ENCODE assay signal across 8 mouse cellular contexts in genomic region chr7:127747559-127748234, GRCm38 (mm10). TPM values are rescaled to one million over a fixed set of nuclear protein-coding genes. Genes with fewer than 3 reads are reported as not detected.
DNase-seq lines count a peak whose midpoint lies in the region; ATAC-seq and TF ChIP-seq lines count a peak whose summit lies in the region.

No protein-coding gene starts in this region.

- H3K27ac ChIP-seq in kidney, embryonic 14.5 days (ENCODE audit: low read depth, low read length): peak overlapping the region; percentile 97
- peak overlapping the region; percentile 95 for H3K27ac ChIP-seq in embryonic facial prominence, embryonic 11.5 days (replicated peaks; ENCODE audit: low read depth, low read length)
- H3K27ac ChIP-seq in hindbrain, embryonic 16.5 days (ENCODE audit: low read depth, low read length): peak overlapping the region; percentile 27; the same call in 1 of the 2 replicates
- peak overlapping the region; percentile 82 for H3K27ac ChIP-seq in midbrain, postnatal 0 days (ENCODE audit: low read depth, low read length)

- peaks cover 48% of the 10 kb centered on the region for H3K36me3 ChIP-seq in kidney, embryonic 14.5 days (ENCODE audit: control insufficient read depth, insufficient read depth, low read length)
- peaks cover 23% of the 10 kb centered on the region for H3K36me3 ChIP-seq in embryonic facial prominence, embryonic 11.5 days (replicated peaks; ENCODE audit: control insufficient read depth, insufficient read depth, low read depth, low read length)
- H3K36me3 ChIP-seq in hindbrain, embryonic 16.5 days (ENCODE audit: control insufficient read depth, insufficient read depth, low read length): peaks cover 31% of the 10 kb centered on the region
- peaks cover 33% of the 10 kb centered on the region for H3K36me3 ChIP-seq in midbrain, postnatal 0 days (ENCODE audit: insufficient read depth, low read length)

- H3K4me1 ChIP-seq in kidney, embryonic 14.5 days (ENCODE audit: control insufficient read depth, insufficient read depth, low read length): peaks cover 11% of the 10 kb centered on the region
- H3K4me1 ChIP-seq in embryonic facial prominence, embryonic 11.5 days (ENCODE audit: control insufficient read depth, insufficient read depth, low read length): no peaks in the 10 kb centered on the region
- peaks cover 16% of the 10 kb centered on the region for H3K4me1 ChIP-seq in hindbrain, embryonic 16.5 days (ENCODE audit: control insufficient read depth, insufficient read depth, low read depth, low read length)
- H3K4me1 ChIP-seq in midbrain, postnatal 0 days (ENCODE audit: insufficient read depth, low read length): no peaks in the 10 kb centered on the region

- no peak for ATAC-seq in kidney, embryonic 14.5 days (ENCODE audit: low FRiP score, low TSS enrichment)
- ATAC-seq in embryonic facial prominence, embryonic 11.5 days (replicated peaks; ENCODE audit: insufficient number of reproducible peaks, low FRiP score, low TSS enrichment, low read depth): no peak
- no peak for ATAC-seq in hindbrain, embryonic 16.5 days
- ATAC-seq in midbrain, postnatal 0 days (ENCODE audit: low FRiP score): no peak

- 26% methylated on average over 6 of the region's 6 CpGs for WGBS in kidney, embryonic 14.5 days
- 29% methylated on average over 6 of the region's 6 CpGs for WGBS in embryonic facial prominence, embryonic 11.5 days
- WGBS in hindbrain, embryonic 16.5 days: 40% methylated on average over 6 of the region's 6 CpGs
- WGBS in midbrain, postnatal 0 days: 42% methylated on average over 6 of the region's 6 CpGs

- H3K4me3 ChIP-seq in kidney, embryonic 14.5 days (ENCODE audit: low read length): peak overlapping the region; percentile 91
- peak overlapping the region; percentile 88 for H3K4me3 ChIP-seq in embryonic facial prominence, embryonic 11.5 days (ENCODE audit: low read depth, low read length)
- H3K4me3 ChIP-seq in hindbrain, embryonic 16.5 days (ENCODE audit: low read length): peak overlapping the region; percentile 90
- H3K4me3 ChIP-seq in midbrain, postnatal 0 days (ENCODE audit: low read depth, low read length): peak overlapping the region; percentile 86

- no peak for TF ChIP-seq CTCF in midbrain, postnatal 0 days (IDR thresholded peaks at IDR 0.05)

- H3K9ac ChIP-seq in kidney, embryonic 14.5 days (ENCODE audit: low read depth, low read length): peak overlapping the region; percentile 92
- peak overlapping the region; percentile 90 for H3K9ac ChIP-seq in embryonic facial prominence, embryonic 11.5 days (replicated peaks; ENCODE audit: low read length)
- peak overlapping the region; percentile 92 for H3K9ac ChIP-seq in hindbrain, embryonic 16.5 days (ENCODE audit: low read depth, low read length)
- H3K9ac ChIP-seq in midbrain, postnatal 0 days (replicated peaks; ENCODE audit: low read length, poor library complexity, severe bottlenecking): peak overlapping the region; percentile 98

- no peak for DNase-seq in kidney, postnatal 14 days
- no peak for DNase-seq in embryonic facial prominence, embryonic 11.5 days (ENCODE audit: low spot score)
- no peak for DNase-seq in midbrain, postnatal 0 days (ENCODE audit: low spot score)
- DNase-seq in frontal cortex, postnatal 25 days (ENCODE audit: low spot score in 2 of 2): no peak
- no peak for DNase-seq in layer of hippocampus, postnatal 10 days (ENCODE audit: low spot score in 2 of 2)
- no peak for DNase-seq in right cerebral cortex, adult 18-20 months

- H3K27me3 ChIP-seq in kidney, embryonic 14.5 days (ENCODE audit: control insufficient read depth, insufficient read depth, low read length): no peaks in the 10 kb centered on the region
- H3K27me3 ChIP-seq in embryonic facial prominence, embryonic 11.5 days (ENCODE audit: control insufficient read depth, insufficient read depth, low read length): no peaks in the 10 kb centered on the region
- H3K27me3 ChIP-seq in hindbrain, embryonic 16.5 days (replicated peaks; ENCODE audit: control insufficient read depth, insufficient read depth, low read length): no peaks in the 10 kb centered on the region
- no peaks in the 10 kb centered on the region for H3K27me3 ChIP-seq in midbrain, postnatal 0 days (ENCODE audit: insufficient read depth, low read length)

- no peaks in the 10 kb centered on the region for H3K9me3 ChIP-seq in kidney, embryonic 14.5 days (ENCODE audit: control insufficient read depth, low read length)
- no peaks in the 10 kb centered on the region for H3K9me3 ChIP-seq in embryonic facial prominence, embryonic 11.5 days (replicated peaks; ENCODE audit: control insufficient read depth, low read length)
- H3K9me3 ChIP-seq in hindbrain, embryonic 16.5 days (ENCODE audit: control insufficient read depth, low read length): no peaks in the 10 kb centered on the region
- no peaks in the 10 kb centered on the region for H3K9me3 ChIP-seq in midbrain, postnatal 0 days (ENCODE audit: low read length)

- peak overlapping the region; percentile 73 for H3K4me2 ChIP-seq in kidney, embryonic 14.5 days (replicated peaks; ENCODE audit: low read depth, low read length)
- peak overlapping the region; percentile 59 for H3K4me2 ChIP-seq in embryonic facial prominence, embryonic 11.5 days (ENCODE audit: low read depth, low read length)
- H3K4me2 ChIP-seq in hindbrain, embryonic 16.5 days (ENCODE audit: low read length): peak overlapping the region; percentile 72
- peak overlapping the region; percentile 83 for H3K4me2 ChIP-seq in midbrain, postnatal 0 days (ENCODE audit: low read depth, low read length, poor library complexity, severe bottlenecking)

RNA-seq across cellular contexts. Expression of gene Fbxl19, which starts 3.4 kb away (rescaled TPM):
- 6.2 and 10.0 TPM in 2 replicates for polyA plus RNA-seq in kidney, embryonic 14.5 days (2014; fragmentation: Nextera tagmentation; extraction: Ambion mirVana)
- polyA plus RNA-seq in embryonic facial prominence, embryonic 11.5 days (2014; fragmentation: Nextera tagmentation; extraction: Ambion mirVana): 9.4 and 9.5 TPM in 2 replicates
- 6.8 TPM in 2 replicates for polyA plus RNA-seq in hindbrain, embryonic 16.5 days (2015; fragmentation: Nextera tagmentation; extraction: Ambion mirVana)
- 207 and 221 TPM in 2 replicates for total RNA-seq in midbrain, postnatal 0 days (2014; rRNA removed)
- polyA plus RNA-seq in midbrain, postnatal 0 days (2015; fragmentation: Nextera tagmentation; extraction: Ambion mirVana): 5.9 and 8.3 TPM in 2 replicates
- 10 to 100 TPM; 86.8 to 92.2 TPM for total RNA-seq in layer of hippocampus, postnatal 10 days (2021)

RNA-seq across cellular contexts. Expression of gene Ctf2, which starts 15.7 kb away (rescaled TPM):
- 0.43 and 0.55 TPM in 2 replicates for polyA plus RNA-seq in kidney, embryonic 14.5 days (2014; fragmentation: Nextera tagmentation; extraction: Ambion mirVana)
- polyA plus RNA-seq in embryonic facial prominence, embryonic 11.5 days (2014; fragmentation: Nextera tagmentation; extraction: Ambion mirVana): 0.15 and 0.59 TPM in 2 replicates
- 0.15 and 0.20 TPM in 2 replicates for polyA plus RNA-seq in hindbrain, embryonic 16.5 days (2015; fragmentation: Nextera tagmentation; extraction: Ambion mirVana)
- not detected in 2 replicates for total RNA-seq in midbrain, postnatal 0 days (2014; rRNA removed)
- polyA plus RNA-seq in midbrain, postnatal 0 days (2015; fragmentation: Nextera tagmentation; extraction: Ambion mirVana): not detected in 2 replicates
- total RNA-seq in layer of hippocampus, postnatal 10 days (2021): not detected

RNA-seq across cellular contexts. Expression of gene Orai3, which starts 21.9 kb away (rescaled TPM):
- 12.9 and 19.7 TPM in 2 replicates for polyA plus RNA-seq in kidney, embryonic 14.5 days (2014; fragmentation: Nextera tagmentation; extraction: Ambion mirVana)
- polyA plus RNA-seq in embryonic facial prominence, embryonic 11.5 days (2014; fragmentation: Nextera tagmentation; extraction: Ambion mirVana): 8.6 and 8.7 TPM in 2 replicates
- polyA plus RNA-seq in hindbrain, embryonic 16.5 days (2015; fragmentation: Nextera tagmentation; extraction: Ambion mirVana): 10.4 and 11.3 TPM in 2 replicates
- 14.8 and 17.6 TPM in 2 replicates for total RNA-seq in midbrain, postnatal 0 days (2014; rRNA removed)
- polyA plus RNA-seq in midbrain, postnatal 0 days (2015; fragmentation: Nextera tagmentation; extraction: Ambion mirVana): 9.9 and 10.0 TPM in 2 replicates
- total RNA-seq in layer of hippocampus, postnatal 10 days (2021): 10 to 100 TPM; 18.5 to 19.1 TPM

RNA-seq across cellular contexts. Expression of gene Setd1a, which starts 28.8 kb away (rescaled TPM):
- 32.6 and 34.7 TPM in 2 replicates for polyA plus RNA-seq in kidney, embryonic 14.5 days (2014; fragmentation: Nextera tagmentation; extraction: Ambion mirVana)
- 21.7 and 22.0 TPM in 2 replicates for polyA plus RNA-seq in embryonic facial prominence, embryonic 11.5 days (2014; fragmentation: Nextera tagmentation; extraction: Ambion mirVana)
- polyA plus RNA-seq in hindbrain, embryonic 16.5 days (2015; fragmentation: Nextera tagmentation; extraction: Ambion mirVana): 12.8 and 14.6 TPM in 2 replicates
- total RNA-seq in midbrain, postnatal 0 days (2014; rRNA removed): 18.0 and 19.8 TPM in 2 replicates
- polyA plus RNA-seq in midbrain, postnatal 0 days (2015; fragmentation: Nextera tagmentation; extraction: Ambion mirVana): 12.7 and 16.4 TPM in 2 replicates
- total RNA-seq in layer of hippocampus, postnatal 10 days (2021): 10 to 100 TPM; 35.5 to 40.3 TPM

RNA-seq across cellular contexts. Expression of gene Ctf1, which starts 35.2 kb away (rescaled TPM):
- polyA plus RNA-seq in kidney, embryonic 14.5 days (2014; fragmentation: Nextera tagmentation; extraction: Ambion mirVana): 17.5 and 23.7 TPM in 2 replicates
- 17.5 and 19.0 TPM in 2 replicates for polyA plus RNA-seq in embryonic facial prominence, embryonic 11.5 days (2014; fragmentation: Nextera tagmentation; extraction: Ambion mirVana)
- 3.4 and 4.9 TPM in 2 replicates for polyA plus RNA-seq in hindbrain, embryonic 16.5 days (2015; fragmentation: Nextera tagmentation; extraction: Ambion mirVana)
- total RNA-seq in midbrain, postnatal 0 days (2014; rRNA removed): 5.5 and 5.6 TPM in 2 replicates
- polyA plus RNA-seq in midbrain, postnatal 0 days (2015; fragmentation: Nextera tagmentation; extraction: Ambion mirVana): 3.2 and 3.8 TPM in 2 replicates
- 1 to 10 TPM; 4.3 to 5.3 TPM for total RNA-seq in layer of hippocampus, postnatal 10 days (2021)

Comparison
In these comparisons a context has a peak if more than half of its experiments do, and no peak if none do; other contexts are left out.
1. H3K27ac ChIP-seq: peak in every context shown above with its lines; median percentile 97 in kidney, embryonic 14.5 days; 95 in embryonic facial prominence, embryonic 11.5 days; 82 in midbrain, postnatal 0 days; 27 in hindbrain, embryonic 16.5 days.